ENCODE assay signal across 28 mouse cellular contexts in the genomic region with DNA sequence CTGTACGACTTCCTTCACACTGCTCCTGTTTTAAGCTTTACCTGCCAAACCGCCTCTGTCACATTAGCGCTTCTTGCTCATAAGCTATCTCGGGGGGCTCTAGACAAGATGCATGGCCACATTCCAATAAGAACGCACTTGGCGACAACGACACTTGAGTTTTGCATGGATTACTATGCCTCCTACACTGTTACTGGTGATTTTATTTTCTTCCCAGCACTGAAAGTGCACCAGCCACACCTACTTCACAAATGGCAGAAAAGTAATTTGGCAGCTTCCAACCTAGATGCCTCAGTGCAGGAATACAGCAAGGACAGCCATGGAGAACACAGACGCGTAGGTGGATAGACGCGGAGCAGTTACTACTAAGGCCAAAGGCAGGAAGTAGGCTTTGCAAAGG. TPM values are rescaled to one million over a fixed set of nuclear protein-coding genes. Genes with fewer than 3 reads are reported as not detected.
DNase-seq lines count a peak whose midpoint lies in the region; ATAC-seq and TF ChIP-seq lines count a peak whose summit lies in the region.
"Had no signal": no experiment of that assay in that cellular context is flagged by ENCODE, and none has a peak within 500 bp of the region (broad histone marks: within the 10 kb centered on the region; RNA-seq: fewer than 3 reads in every experiment).

No protein-coding gene starts in this region.

- H3K9me3 ChIP-seq in heart, embryonic 12.5 days (replicated peaks): no peaks in the 10 kb centered on the region
- H3K9me3 ChIP-seq: forebrain, embryonic 12.5 days; heart, embryonic 13.5 days; kidney, embryonic 15.5 days; limb, embryonic 12.5 days; liver, embryonic 15.5 days had no signal

- TF ChIP-seq CTCF in left cerebral cortex, adult 2 months (IDR thresholded peaks at IDR 0.05): no peak
- TF ChIP-seq CTCF in brain, embryonic 14.5 days (IDR thresholded peaks at IDR 0.05; ENCODE audit: borderline replicate concordance, extremely low read depth, insufficient read depth, insufficient read length): no peak

- no peaks in the 10 kb centered on the region for H3K27me3 ChIP-seq in heart, embryonic 12.5 days (replicated peaks)
- H3K27me3 ChIP-seq: forebrain, embryonic 12.5 days; heart, embryonic 13.5 days; kidney, embryonic 15.5 days; limb, embryonic 12.5 days; liver, embryonic 15.5 days had no signal

- no peak overlapping the region for H3K4me2 ChIP-seq in heart, embryonic 12.5 days
- H3K4me2 ChIP-seq: forebrain, embryonic 12.5 days; heart, embryonic 13.5 days; hindbrain, embryonic 14.5 days; kidney, embryonic 15.5 days; limb, embryonic 12.5 days; liver, embryonic 15.5 days; lung, embryonic 14.5 days had no signal

- intact Hi-C loops in left cerebral cortex, adult 2 months (cut with DNase I): loop anchor here (10.0 kb wide), 1 partner anchor 441 kb away; no protein-coding TSS in a partner anchor

- ATAC-seq in heart, embryonic 12.5 days (ENCODE audit: insufficient number of reproducible peaks, low FRiP score): no peak
- ATAC-seq: CD4-positive, CD25-positive, alpha-beta regulatory T cell, adult 4 months had no signal

- H3K4me1 ChIP-seq in heart, embryonic 12.5 days (replicated peaks): no peaks in the 10 kb centered on the region
- H3K4me1 ChIP-seq: forebrain, embryonic 12.5 days; heart, embryonic 13.5 days; kidney, embryonic 15.5 days; limb, embryonic 12.5 days; liver, embryonic 15.5 days had no signal

- DNase-seq in layer of hippocampus, adult 11-12 months (ENCODE audit: low spot score): peak; percentile 9
- DNase-seq in layer of hippocampus, adult 9-10 months (ENCODE audit: low spot score): no peak
- peak; percentile 12 to 15 for DNase-seq in left cerebral cortex, adult 2 months (ENCODE audit: extremely low spot score in 1 of 2, low spot score in 2 of 2)
- DNase-seq in left cerebral cortex, adult 11 months (ENCODE audit: low spot score): no peak
- DNase-seq in brain, embryonic 14.5 days (ENCODE audit: low read depth): peak; percentile 36
- DNase-seq in right cerebral cortex, postnatal 10 days (ENCODE audit: low spot score in 2 of 2): peak; percentile 32 to 40
- no peak for DNase-seq in spleen, postnatal 10 days (ENCODE audit: low spot score in 2 of 2)
- DNase-seq: adrenal gland, postnatal 14 days; cerebellum, adult 18-20 months; cerebellum, postnatal 10 days; heart, adult 2 months; heart, postnatal 10 days; kidney, adult 18-20 months; kidney, postnatal 25 days; lung, embryonic 14.5 days; lung, postnatal 14 days; midbrain, embryonic 14.5 days; retina, postnatal 1 day; spleen, adult 18-20 months had no signal

- TF ChIP-seq POLR2A in brain, embryonic 14.5 days (IDR thresholded peaks at IDR 0.05; ENCODE audit: borderline replicate concordance, extremely low read depth, insufficient read depth, insufficient read length, poor library complexity, severe bottlenecking): no peak

- no peaks in the 10 kb centered on the region for H3K36me3 ChIP-seq in heart, embryonic 12.5 days
- H3K36me3 ChIP-seq: forebrain, embryonic 12.5 days; heart, embryonic 13.5 days; kidney, embryonic 15.5 days; limb, embryonic 12.5 days; liver, embryonic 15.5 days had no signal

- H3K4me3 ChIP-seq in left cerebral cortex, adult 2 months: no peak overlapping the region
- no peak overlapping the region for H3K4me3 ChIP-seq in heart, embryonic 12.5 days
- H3K4me3 ChIP-seq: erythroblast, embryonic 14.5 days; forebrain, embryonic 12.5 days; heart, adult 2 months; heart, embryonic 13.5 days; kidney, embryonic 15.5 days; limb, embryonic 12.5 days; liver, embryonic 15.5 days had no signal

- 89% methylated on average over 11 of the region's 11 CpGs for WGBS in heart, embryonic 12.5 days

- H3K27ac ChIP-seq in left cerebral cortex, adult 2 months: no peak overlapping the region
- no peak overlapping the region for H3K27ac ChIP-seq in heart, embryonic 12.5 days (ENCODE audit: poor library complexity, severe bottlenecking)
- H3K27ac ChIP-seq: forebrain, embryonic 12.5 days; heart, adult 2 months; heart, embryonic 13.5 days; hindbrain, embryonic 14.5 days; kidney, embryonic 15.5 days; limb, embryonic 12.5 days; liver, embryonic 15.5 days had no signal

- no peak overlapping the region for H3K9ac ChIP-seq in heart, embryonic 12.5 days
- H3K9ac ChIP-seq: forebrain, embryonic 12.5 days; heart, embryonic 13.5 days; hindbrain, embryonic 14.5 days; kidney, embryonic 15.5 days; limb, embryonic 12.5 days; liver, embryonic 15.5 days; lung, embryonic 14.5 days had no signal

RNA-seq across cellular contexts. Expression of a gene that starts 12.0 kb away (rescaled TPM):
- total RNA-seq in left cerebral cortex, adult 2 months (2021): 1 to 10 TPM; 6.9 to 7.6 TPM
- polyA plus RNA-seq in brain, embryonic 14.5 days (2012; rRNA removed): 2.5 and 4.2 TPM in 2 replicates
- polyA plus RNA-seq in heart, embryonic 12.5 days (2016; fragmentation: Nextera tagmentation; extraction: Ambion mirVana): 1.7 TPM in 2 replicates
- polyA plus RNA-seq: CD4-positive, CD25-positive, alpha-beta regulatory T cell, adult 4 months; erythroblast, embryonic 14.5 days had no signal

Comparison
In these comparisons a context has a peak if more than half of its experiments do, and no peak if none do; other contexts are left out.
1. DNase-seq: peak in layer of hippocampus, adult 11-12 months (single experiment), left cerebral cortex, adult 2 months (2 of 2), brain, embryonic 14.5 days (single experiment) and right cerebral cortex, postnatal 10 days (2 of 2); none in layer of hippocampus, adult 9-10 months (single experiment), left cerebral cortex, adult 11 months (single experiment) and spleen, postnatal 10 days (0 of 2).